Mouse (Mus musculus) midbrain, embryonic 10.5 days (tissue): ENCODE data around the gene Zdhhc12. TPM values are rescaled to one million over a fixed set of nuclear protein-coding genes. Genes with fewer than 3 reads are reported as not detected.
A peak's percentile ranks its signal among the peaks of the same experiment; 100 is the strongest.

Experiments used
- DNase-seq: peaks from one replicate; pipeline ENCODE4 v3.0.0-alpha.2; 2017; ENCODE audit warnings: low spot score
- H3K27ac ChIP-seq: fragments of 300-500 bp; sonication (generic); replicated peaks from 2 replicates; pipeline ENCODE4 v1.5.1; 2016; ENCODE audit warnings: mild to moderate bottlenecking
- H3K27me3 ChIP-seq: fragments of 300-500 bp; sonication (generic); 2 replicates; pipeline ENCODE4 v1.6.1; 2016; ENCODE audit warnings: low read depth, mild to moderate bottlenecking; ENCODE audit not compliant: poor library complexity, severe bottlenecking
- H3K36me3 ChIP-seq: fragments of 300-500 bp; sonication (generic); 2 replicates; pipeline ENCODE4 v1.6.1; 2016; ENCODE audit warnings: mild to moderate bottlenecking, moderate library complexity
- H3K4me1 ChIP-seq: fragments of 300-500 bp; sonication (generic); 2 replicates; pipeline ENCODE4 v1.6.1; 2016
- H3K4me3 ChIP-seq: fragments of 300-500 bp; sonication (generic); 2 replicates; pipeline ENCODE4 v1.5.1; 2016; ENCODE audit warnings: mild to moderate bottlenecking, moderate library complexity
- H3K9me3 ChIP-seq: fragments of 300-500 bp; sonication (generic); replicated peaks from 2 replicates; pipeline ENCODE4 v1.6.1; 2016; ENCODE audit warnings: mild to moderate bottlenecking
- WGBS: fragments of 180-500 bp; shearing (Covaris S2); methylation state at CpG from one replicate; pipeline ENCODE4 v1.1.7; 2016; 5-methylcytosine and 5-hydroxymethylcytosine counted together
- polyA plus RNA-seq: library from polyadenylated mRNA; unstranded; fragments of >200 nt; fragmentation: Nextera tagmentation; extraction: Ambion mirVana; gene quantifications from 2 replicates; pipeline ENCODE4 v1.2.1, GENCODE M21; 2016

The Zdhhc12 gene
- polyA plus RNA-seq, 1 experiment from 2014 or later: 41.9 TPM

- H3K9me3 ChIP-seq: no peaks in the 10 kb centered on the region
- DNase-seq: no peak
- H3K27me3 ChIP-seq: no peaks in the 10 kb centered on the region
- peaks cover 48% of the 10 kb centered on the region for H3K36me3 ChIP-seq
- 52% methylated on average over 7 of the region's 7 CpGs for WGBS
- H3K4me1 ChIP-seq: peaks cover 42% of the 10 kb centered on the region
- peak overlapping the region; percentile 100 for H3K4me3 ChIP-seq
- H3K27ac ChIP-seq: peak overlapping the region; percentile 100
Observed at GRCm38 (mm10) chr2:30067962-30068361, 25.5 kb downstream of the Zdhhc12 start.

DNA sequence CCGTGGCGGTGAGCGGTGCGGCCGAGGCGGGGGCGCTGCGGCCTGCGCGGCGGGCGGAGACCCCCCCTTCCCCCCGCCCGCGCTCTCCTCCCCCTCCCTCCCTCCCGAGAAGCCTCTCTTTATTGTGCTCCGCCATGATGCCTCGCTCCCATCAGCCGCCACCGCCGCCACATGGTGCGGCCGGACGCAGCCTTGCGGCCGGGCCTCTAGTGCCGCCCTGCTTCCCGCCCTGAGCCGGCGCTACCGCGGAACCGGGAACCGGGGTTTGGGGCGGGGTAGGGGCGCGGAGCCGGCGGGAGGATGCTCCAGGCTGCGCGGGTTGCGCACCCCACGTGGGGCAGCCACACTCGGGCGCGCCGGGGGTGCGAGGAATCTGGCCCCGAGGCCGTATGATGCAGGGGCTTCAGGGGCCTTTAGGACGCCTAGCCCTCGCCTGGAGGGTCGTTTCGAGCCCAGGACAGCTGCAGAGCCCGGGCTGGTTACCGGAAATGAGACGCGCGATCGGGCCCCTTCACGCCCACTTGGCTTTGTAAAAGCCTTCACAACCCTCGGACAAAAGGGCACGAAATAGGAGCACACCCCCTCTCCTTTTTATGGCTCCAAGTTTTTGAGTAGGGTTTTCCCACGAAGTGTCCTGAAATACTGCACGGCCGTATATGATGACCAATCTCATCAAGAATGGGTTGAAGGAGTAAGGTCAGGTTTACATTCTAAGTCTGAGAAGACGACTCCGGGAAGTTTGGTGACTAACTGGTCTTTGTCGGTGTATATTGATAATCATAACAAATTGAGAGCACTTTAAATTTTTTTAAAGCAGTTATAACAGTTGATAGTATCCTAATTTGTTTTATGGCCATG lies 26.2 kb downstream of the Zdhhc12 start:
- Histone ChIP-seq H3K36me3 (peaks cover 41% of the 10 kb centered on the region), H3K4me1 (peaks cover 48% of the 10 kb centered on the region), H3K9me3 (no peaks in the 10 kb centered on the region), H3K27me3 (no peaks in the 10 kb centered on the region), H3K27ac (peak overlapping the region; percentile 100), H3K4me3 (peak overlapping the region; percentile 100)
- under 1% methylated on average over 62 of the region's 69 CpGs for WGBS
- peak; percentile 73 for DNase-seq

- H3K36me3 ChIP-seq: peaks cover 34% of the 10 kb centered on the region
- under 1% methylated on average over 78 of the region's 101 CpGs for WGBS
- no peaks in the 10 kb centered on the region for H3K27me3 ChIP-seq
- H3K9me3 ChIP-seq: no peaks in the 10 kb centered on the region
- H3K4me3 ChIP-seq: peak overlapping the region; percentile 100
- H3K27ac ChIP-seq: peak overlapping the region; percentile 100
- H3K4me1 ChIP-seq: peaks cover 55% of the 10 kb centered on the region
- DNase-seq: peak; percentile 98
Observed at GRCm38 (mm10) chr2:30066046-30066901, 27.2 kb downstream of the Zdhhc12 start.

DNA sequence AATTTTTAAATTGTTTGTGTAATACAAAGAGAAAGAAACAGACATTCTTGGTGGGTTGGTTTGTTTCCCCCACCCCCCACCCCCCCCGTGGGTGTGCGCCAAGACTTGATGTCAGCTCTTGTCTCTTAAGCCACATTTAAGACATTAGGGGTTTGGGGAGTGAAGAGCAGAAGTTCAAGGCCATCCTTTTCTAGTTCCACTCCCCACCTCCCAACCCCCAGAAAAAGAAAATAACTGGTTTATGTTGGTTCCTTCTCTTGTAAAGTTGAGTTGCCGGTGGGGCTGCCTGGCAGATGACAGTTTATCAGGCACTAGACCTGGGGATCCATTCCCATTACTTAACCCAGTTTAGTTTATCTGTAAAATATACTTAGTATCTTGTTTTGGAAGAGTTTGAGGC lies 29.1 kb downstream of the Zdhhc12 start:
- H3K4me1 ChIP-seq: peaks cover 59% of the 10 kb centered on the region
- 54% methylated on average over 3 of the region's 3 CpGs for WGBS

GRCm38 (mm10) chr2:30063791-30064190 lies 29.7 kb downstream of the Zdhhc12 start:
- peaks cover 60% of the 10 kb centered on the region for H3K4me1 ChIP-seq
- peak overlapping the region; percentile 95 for H3K27ac ChIP-seq
- H3K27me3 ChIP-seq: no peaks in the 10 kb centered on the region
- no peak for DNase-seq
- no peaks in the 10 kb centered on the region for H3K9me3 ChIP-seq
- peaks cover 13% of the 10 kb centered on the region for H3K36me3 ChIP-seq
- H3K4me3 ChIP-seq: peak overlapping the region; percentile 71
- 12% methylated on average over 3 of the region's 3 CpGs for WGBS

More for the DNA sequence above, 29.1 kb downstream of the Zdhhc12 start:
- H3K27me3 ChIP-seq: no peaks in the 10 kb centered on the region
- DNase-seq: no peak
- H3K36me3 ChIP-seq: peaks cover 18% of the 10 kb centered on the region
- H3K27ac ChIP-seq: peak overlapping the region; percentile 38; the same call in 1 of the 2 replicates
- no peaks in the 10 kb centered on the region for H3K9me3 ChIP-seq
- peak overlapping the region; percentile 71 for H3K4me3 ChIP-seq

- Histone ChIP-seq H3K9me3 (no peaks in the 10 kb centered on the region), H3K4me1 (peaks cover 60% of the 10 kb centered on the region), H3K36me3 (peaks cover 8% of the 10 kb centered on the region), H3K27me3 (no peaks in the 10 kb centered on the region), H3K27ac (peak overlapping the region; percentile 95), H3K4me3 (peak overlapping the region; percentile 71)
- WGBS: 6% methylated on average over 8 of the region's 8 CpGs
- no peak for DNase-seq
Observed at GRCm38 (mm10) chr2:30063235-30063634, 30.2 kb downstream of the Zdhhc12 start.

GRCm38 (mm10) chr2:30062249-30063093 lies 31.0 kb downstream of the Zdhhc12 start:
- H3K4me3 ChIP-seq: peak overlapping the region; percentile 71
- H3K9me3 ChIP-seq: no peaks in the 10 kb centered on the region
- H3K27ac ChIP-seq: peak overlapping the region; percentile 95
- DNase-seq: peak; percentile 79
- H3K27me3 ChIP-seq: no peaks in the 10 kb centered on the region
- under 1% methylated on average over 40 of the region's 40 CpGs for WGBS
- H3K4me1 ChIP-seq: peaks cover 57% of the 10 kb centered on the region
- H3K36me3 ChIP-seq: peaks cover under 1% of the 10 kb centered on the region; the same call in 1 of the 2 replicates

GRCm38 (mm10) chr2:30061215-30062166 lies 32.0 kb downstream of the Zdhhc12 start:
- Histone ChIP-seq H3K27ac (peak overlapping the region; percentile 95), H3K27me3 (no peaks in the 10 kb centered on the region), H3K4me3 (peak overlapping the region; percentile 71), H3K36me3 (no peaks in the 10 kb centered on the region), H3K9me3 (no peaks in the 10 kb centered on the region), H3K4me1 (peaks cover 64% of the 10 kb centered on the region)
- DNase-seq: peak; percentile 89
- WGBS: 10% methylated on average over 37 of the region's 37 CpGs

DNA sequence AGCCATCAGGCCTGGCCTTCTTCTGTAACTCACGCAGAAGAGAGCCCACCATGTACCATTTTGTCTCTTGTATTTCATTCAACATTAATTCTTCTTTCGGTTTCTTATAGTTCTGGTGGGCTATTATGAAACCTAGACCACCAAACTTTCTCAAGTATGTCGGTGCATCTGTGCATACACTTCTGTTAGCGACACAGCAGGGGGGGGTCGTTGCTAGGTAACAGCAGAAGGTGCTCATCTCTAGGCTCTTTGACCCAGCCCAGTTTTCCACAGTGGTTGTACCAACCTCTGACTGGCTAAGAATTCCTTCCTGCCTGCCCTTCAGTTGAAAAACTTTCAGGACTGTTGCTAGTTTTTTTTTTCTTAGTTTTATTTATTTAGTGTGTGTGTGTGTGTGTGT lies 35.0 kb downstream of the Zdhhc12 start:
- no peak overlapping the region for H3K4me3 ChIP-seq
- H3K9me3 ChIP-seq: no peaks in the 10 kb centered on the region
- DNase-seq: peak; percentile 50
- WGBS: 43% methylated on average over 5 of the region's 5 CpGs
- peaks cover 37% of the 10 kb centered on the region for H3K4me1 ChIP-seq
- no peaks in the 10 kb centered on the region for H3K36me3 ChIP-seq
- no peak overlapping the region for H3K27ac ChIP-seq
- H3K27me3 ChIP-seq: no peaks in the 10 kb centered on the region

- peak; percentile 47 for DNase-seq
- no peaks in the 10 kb centered on the region for H3K9me3 ChIP-seq
- peaks cover 27% of the 10 kb centered on the region for H3K4me1 ChIP-seq
- WGBS: 46% methylated on average over 12 of the region's 12 CpGs
- no peaks in the 10 kb centered on the region for H3K36me3 ChIP-seq
- H3K4me3 ChIP-seq: no peak within 1 kb of the TSS
- H3K27me3 ChIP-seq: peaks cover 4% of the 10 kb centered on the region; the same call in 1 of the 2 replicates
- H3K27ac ChIP-seq: no peak within 1 kb of the TSS
Observed at GRCm38 (mm10) chr2:30057223-30057904, 36.1 kb downstream of the Zdhhc12 start, which contains the start of gene Set. TSS of gene Set (plus strand) at chr2:30057378.

DNA sequence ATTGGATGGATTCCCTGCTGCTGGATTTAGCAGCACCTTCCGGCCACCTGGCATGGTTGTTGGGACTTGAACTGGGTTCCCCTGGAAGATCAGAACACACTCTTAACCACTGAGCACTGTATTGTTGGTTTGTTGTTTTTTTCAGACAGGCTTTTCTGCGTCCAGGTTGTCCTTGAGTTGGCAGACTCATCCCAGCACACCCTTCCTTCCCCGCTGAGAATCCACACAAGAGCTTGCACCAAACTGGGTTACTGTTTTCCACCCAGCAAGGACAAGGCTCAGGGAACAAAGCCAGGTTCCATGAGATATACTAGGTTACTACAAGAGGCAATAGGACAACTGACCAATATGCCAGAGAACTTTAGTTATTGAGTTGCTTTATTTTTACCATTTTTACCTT lies 36.7 kb downstream of the Zdhhc12 start:
- Histone ChIP-seq H3K9me3 (no peaks in the 10 kb centered on the region), H3K27me3 (peaks cover 4% of the 10 kb centered on the region; the same call in 1 of the 2 replicates), H3K36me3 (no peaks in the 10 kb centered on the region), H3K4me3 (no peak overlapping the region), H3K27ac (no peak overlapping the region), H3K4me1 (peaks cover 24% of the 10 kb centered on the region)
- WGBS: 84% methylated on average over 3 of the region's 3 CpGs
- no peak for DNase-seq
